Mouse (Mus musculus) embryonic facial prominence, embryonic 15.5 days (tissue): ENCODE measurements around the gene Nanos2. TPM values are rescaled to one million over a fixed set of nuclear protein-coding genes. Genes with fewer than 3 reads are reported as not detected.
A peak's percentile ranks its signal among the peaks of the same experiment; 100 is the strongest.

ENCODE experiments used
- ATAC-seq: fragments of 200-750 bp; cut with Nextera tagmentation; 2 replicates; pipeline ENCODE4 v1.8.0; 2017; ENCODE audit warnings: low read depth, moderate TSS enrichment; ENCODE audit not compliant: insufficient number of reproducible peaks, low FRiP score, low TSS enrichment
- H3K27ac ChIP-seq: fragments of 300-500 bp; sonication (generic); replicated peaks from 2 replicates; pipeline ENCODE4 v1.5.1; 2015; ENCODE audit warnings: mild to moderate bottlenecking, inconsistent platforms
- H3K27me3 ChIP-seq: fragments of 300-500 bp; sonication (generic); 2 replicates; pipeline ENCODE4 v1.6.1; 2015; ENCODE audit warnings: inconsistent platforms
- H3K36me3 ChIP-seq: fragments of 300-500 bp; sonication (generic); 2 replicates; pipeline ENCODE4 v1.6.1; 2015; ENCODE audit warnings: mild to moderate bottlenecking, inconsistent platforms
- H3K4me1 ChIP-seq: fragments of 300-500 bp; sonication (generic); 2 replicates; pipeline ENCODE4 v1.6.1; 2015; ENCODE audit warnings: inconsistent platforms
- H3K4me2 ChIP-seq: fragments of 300-500 bp; sonication (generic); replicated peaks from 2 replicates; pipeline ENCODE4 v1.6.1; 2015; ENCODE audit warnings: mild to moderate bottlenecking, inconsistent platforms
- H3K4me3 ChIP-seq: fragments of 300-500 bp; sonication (generic); replicated peaks from 2 replicates; pipeline ENCODE4 v1.5.1; 2015; ENCODE audit warnings: mild to moderate bottlenecking, inconsistent platforms
- H3K9ac ChIP-seq: fragments of 300-500 bp; sonication (generic); 2 replicates; pipeline ENCODE4 v1.6.1; 2015; ENCODE audit warnings: inconsistent platforms
- H3K9me3 ChIP-seq: fragments of 300-500 bp; sonication (generic); replicated peaks from 2 replicates; pipeline ENCODE4 v1.6.1; 2016; ENCODE audit warnings: inconsistent platforms
- WGBS: fragments of 180-500 bp; shearing (Covaris S2); methylation state at CpG from one replicate; pipeline ENCODE4 v1.1.7; 2015; 5-methylcytosine and 5-hydroxymethylcytosine counted together
- polyA plus RNA-seq: library from polyadenylated mRNA; unstranded; fragments of >200 nt; fragmentation: Nextera tagmentation; extraction: Ambion mirVana; gene quantifications from 2 replicates; pipeline ENCODE4 v1.2.1, GENCODE M21; 2015

Nanos2 gene
- polyA plus RNA-seq, 1 experiment from 2014 or later, result not detected

DNA sequence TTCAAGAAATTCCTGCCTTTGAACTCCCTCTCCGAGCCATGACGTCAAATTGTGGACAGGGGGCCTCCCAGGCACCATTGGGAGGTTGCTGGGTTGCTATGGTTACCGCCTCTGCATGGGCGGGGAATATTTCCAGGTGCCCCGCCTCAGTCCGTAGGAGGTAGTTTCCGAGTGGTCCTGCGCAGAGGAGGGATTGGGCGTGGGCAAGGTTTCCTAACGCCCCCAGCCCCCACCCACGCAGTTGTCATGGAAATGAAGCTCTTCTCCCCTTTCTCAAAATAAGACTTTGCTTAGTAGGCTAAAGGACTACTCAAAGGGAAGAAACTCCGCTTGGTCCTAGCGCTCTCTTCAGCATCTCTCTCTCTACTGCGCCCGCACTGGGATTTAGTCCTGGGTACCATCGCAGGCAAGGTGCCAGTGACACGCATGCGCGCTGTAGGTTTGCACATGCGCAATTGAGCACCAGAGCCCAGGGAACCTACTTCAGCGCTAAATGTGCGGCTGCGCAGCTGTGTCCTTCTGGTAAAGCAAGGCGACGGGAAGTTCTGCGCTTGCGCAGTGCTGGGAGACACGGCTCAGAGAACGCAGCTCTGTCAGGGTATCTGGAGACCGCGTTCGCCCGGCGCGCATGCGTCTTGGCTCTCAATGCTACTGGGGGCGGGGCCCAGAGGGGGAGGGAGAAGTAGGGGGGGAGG is 3.5 kb downstream of the Nanos2 start, which contains the start of gene Mypop:
Gene Mypop (plus strand): TSS at position 645 of the 695 bp plus-strand sequence.
- Histone ChIP-seq H3K4me1 (peaks cover 39% of the 10 kb centered on the region), H3K27me3 (peaks cover 8% of the 10 kb centered on the region; the same call in 1 of the 2 replicates), H3K36me3 (no peaks in the 10 kb centered on the region), H3K27ac (peak within 1 kb of the TSS; percentile 93), H3K4me2 (peak within 1 kb of the TSS; percentile 89), H3K9me3 (no peaks in the 10 kb centered on the region), H3K4me3 (peak within 1 kb of the TSS; percentile 56), H3K9ac (peak within 1 kb of the TSS; percentile 53)
- ATAC-seq, result peak; percentile 95
- under 1% methylated on average over 36 of the region's 37 CpGs for WGBS

DNA sequence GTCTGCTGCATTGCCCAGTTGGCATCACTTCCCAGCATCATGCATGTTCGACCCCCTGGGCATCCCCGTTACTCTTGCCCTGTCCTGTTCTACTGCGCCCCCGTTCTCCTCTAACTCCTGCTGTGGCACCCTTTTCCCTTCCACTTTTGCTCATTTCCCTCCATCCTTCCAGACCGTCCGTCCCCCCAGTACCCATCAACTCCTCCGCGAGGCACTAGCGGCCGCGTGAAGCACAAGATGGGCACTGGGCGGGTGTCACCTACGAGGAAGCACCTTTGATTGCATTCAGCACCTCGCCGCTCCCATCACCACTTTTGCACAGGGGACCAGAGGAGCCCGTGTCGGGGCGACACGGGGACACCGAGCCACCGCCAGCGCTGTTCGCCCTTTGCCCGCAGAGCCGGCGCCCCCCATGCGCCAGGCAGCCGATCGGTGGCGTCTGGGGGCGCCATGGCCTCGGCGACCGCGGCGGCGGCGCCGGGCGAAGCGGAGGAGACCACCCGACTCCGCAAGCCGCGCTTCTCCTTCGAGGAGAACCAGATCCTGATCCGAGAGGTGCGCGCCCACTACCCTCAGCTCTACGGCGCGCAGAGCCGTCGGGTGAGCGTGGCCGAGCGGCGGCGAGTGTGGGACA is 4.6 kb downstream of the Nanos2 start:
- H3K4me2 ChIP-seq, result peak overlapping the region; percentile 89
- H3K27ac ChIP-seq, result no peak overlapping the region
- WGBS, result under 1% methylated on average over 59 of the region's 59 CpGs
- H3K4me3 ChIP-seq, result peak overlapping the region; percentile 56
- H3K9me3 ChIP-seq, result no peaks in the 10 kb centered on the region
- ATAC-seq, result no peak
- H3K27me3 ChIP-seq, result peaks cover 8% of the 10 kb centered on the region; the same call in 1 of the 2 replicates
- peaks cover 4% of the 10 kb centered on the region; the same call in 1 of the 2 replicates for H3K36me3 ChIP-seq
- H3K9ac ChIP-seq, result peak overlapping the region; percentile 53
- peaks cover 39% of the 10 kb centered on the region for H3K4me1 ChIP-seq

DNA sequence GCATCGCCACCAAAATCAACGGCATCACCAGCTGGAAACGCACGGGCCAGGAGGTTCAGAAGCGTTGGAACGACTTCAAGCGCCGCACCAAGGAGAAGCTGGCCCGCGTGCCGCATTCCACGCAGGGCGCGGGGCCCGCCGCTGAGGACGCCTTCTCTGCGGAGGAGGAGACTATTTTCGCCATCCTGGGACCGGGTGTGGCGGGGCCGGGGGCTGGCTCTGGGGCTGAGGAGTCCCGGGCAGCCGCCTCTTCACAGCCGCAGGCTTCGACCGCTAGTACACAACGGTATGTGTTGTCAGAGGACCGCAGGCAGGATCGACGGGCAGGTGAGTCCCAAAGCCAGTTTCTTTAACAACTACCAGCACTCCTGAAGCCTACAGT is 5.1 kb downstream of the Nanos2 start:
- H3K27ac ChIP-seq, result no peak overlapping the region
- ATAC-seq, result no peak
- H3K27me3 ChIP-seq, result peaks cover 8% of the 10 kb centered on the region; the same call in 1 of the 2 replicates
- H3K9ac ChIP-seq, result peak overlapping the region; percentile 53
- peak overlapping the region; percentile 56 for H3K4me3 ChIP-seq
- H3K4me1 ChIP-seq, result peaks cover 39% of the 10 kb centered on the region
- no peaks in the 10 kb centered on the region for H3K9me3 ChIP-seq
- peak overlapping the region; percentile 89 for H3K4me2 ChIP-seq
- H3K36me3 ChIP-seq, result peaks cover 6% of the 10 kb centered on the region
- 2% methylated on average over 31 of the region's 31 CpGs for WGBS

DNA sequence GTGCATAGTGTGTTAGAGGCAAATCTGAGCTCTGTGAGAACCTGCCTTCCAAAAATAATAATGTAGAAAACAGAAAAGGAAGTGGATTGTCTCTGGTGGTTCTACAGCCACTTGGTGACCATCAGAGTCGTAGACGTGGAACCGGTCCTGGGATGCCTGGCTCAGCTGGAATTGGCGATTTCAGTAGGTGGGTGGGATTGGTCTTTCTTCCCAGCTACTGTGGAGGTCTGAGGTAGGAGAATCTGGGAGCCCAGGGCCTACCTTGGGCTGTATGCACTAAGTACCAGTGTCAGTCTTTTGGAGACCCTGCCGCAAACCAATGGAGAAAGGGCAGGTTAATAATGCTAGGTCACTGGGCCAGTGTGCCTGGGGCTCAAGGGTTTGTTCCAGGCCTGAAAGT is 5.8 kb downstream of the Nanos2 start:
- peak overlapping the region; percentile 56 for H3K4me3 ChIP-seq
- no peak overlapping the region for H3K9ac ChIP-seq
- H3K9me3 ChIP-seq, result no peaks in the 10 kb centered on the region
- H3K36me3 ChIP-seq, result peaks cover 7% of the 10 kb centered on the region
- no peak overlapping the region for H3K27ac ChIP-seq
- peaks cover 8% of the 10 kb centered on the region; the same call in 1 of the 2 replicates for H3K27me3 ChIP-seq
- peaks cover 39% of the 10 kb centered on the region for H3K4me1 ChIP-seq
- WGBS, result 85% methylated on average over 5 of the region's 5 CpGs
- peak overlapping the region; percentile 89; the same call in 1 of the 2 replicates for H3K4me2 ChIP-seq
- no peak for ATAC-seq

DNA sequence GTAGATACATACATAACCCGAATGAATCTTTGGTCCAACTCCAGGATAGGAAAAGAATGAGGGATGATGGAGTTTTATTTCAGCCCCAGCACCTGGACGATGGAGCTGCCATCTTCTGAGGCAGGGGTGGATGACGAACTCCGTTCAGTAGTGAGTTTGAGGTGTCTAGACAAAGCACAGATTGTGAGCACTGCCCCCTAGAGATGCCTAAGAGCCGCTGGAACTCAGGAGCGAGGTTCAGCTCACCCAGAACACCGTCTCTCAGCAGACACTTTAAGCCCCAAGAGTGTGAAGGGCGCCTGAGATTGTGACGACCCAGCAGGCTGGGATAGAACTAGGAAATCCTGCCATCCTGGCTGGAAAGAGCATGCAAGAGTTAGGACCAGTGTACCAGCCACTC is 11.6 kb downstream of the Nanos2 start:
- H3K9me3 ChIP-seq, result no peaks in the 10 kb centered on the region
- H3K4me3 ChIP-seq, result no peak overlapping the region
- no peak for ATAC-seq
- H3K27ac ChIP-seq, result no peak overlapping the region
- WGBS, result 38% methylated on average over 9 of the region's 9 CpGs
- no peaks in the 10 kb centered on the region for H3K27me3 ChIP-seq
- peaks cover 7% of the 10 kb centered on the region for H3K36me3 ChIP-seq
- H3K4me1 ChIP-seq, result peaks cover 44% of the 10 kb centered on the region
- H3K4me2 ChIP-seq, result no peak overlapping the region
- H3K9ac ChIP-seq, result no peak overlapping the region

DNA sequence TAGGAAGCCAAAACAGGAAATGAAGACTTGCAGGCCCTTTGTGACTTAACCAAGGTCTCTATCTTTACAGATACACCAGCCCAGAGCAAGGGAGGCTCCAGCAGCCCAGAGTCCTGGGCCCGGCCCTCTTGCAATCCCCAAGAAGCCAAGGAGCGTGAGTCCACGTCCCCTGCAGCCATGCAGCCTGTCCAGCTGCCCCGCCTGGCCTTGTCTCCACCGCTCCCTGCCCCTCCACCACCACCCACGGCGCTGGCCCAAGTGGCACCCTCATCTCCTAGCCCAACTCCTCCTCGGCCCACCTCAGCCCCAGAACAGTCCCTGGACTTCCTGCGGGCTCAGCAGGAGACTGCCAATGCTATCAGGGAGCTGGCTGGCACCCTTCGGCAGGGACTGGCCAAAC is 13.2 kb downstream of the Nanos2 start:
- Histone ChIP-seq H3K27ac (peak overlapping the region; percentile 31; the same call in 1 of the 2 replicates), H3K27me3 (no peaks in the 10 kb centered on the region), H3K9ac (no peak overlapping the region), H3K4me3 (peak overlapping the region; percentile 38), H3K4me1 (peaks cover 49% of the 10 kb centered on the region), H3K36me3 (peaks cover 12% of the 10 kb centered on the region), H3K4me2 (peak overlapping the region; percentile 61), H3K9me3 (no peaks in the 10 kb centered on the region)
- 52% methylated on average over 10 of the region's 10 CpGs for WGBS
- no peak for ATAC-seq

DNA sequence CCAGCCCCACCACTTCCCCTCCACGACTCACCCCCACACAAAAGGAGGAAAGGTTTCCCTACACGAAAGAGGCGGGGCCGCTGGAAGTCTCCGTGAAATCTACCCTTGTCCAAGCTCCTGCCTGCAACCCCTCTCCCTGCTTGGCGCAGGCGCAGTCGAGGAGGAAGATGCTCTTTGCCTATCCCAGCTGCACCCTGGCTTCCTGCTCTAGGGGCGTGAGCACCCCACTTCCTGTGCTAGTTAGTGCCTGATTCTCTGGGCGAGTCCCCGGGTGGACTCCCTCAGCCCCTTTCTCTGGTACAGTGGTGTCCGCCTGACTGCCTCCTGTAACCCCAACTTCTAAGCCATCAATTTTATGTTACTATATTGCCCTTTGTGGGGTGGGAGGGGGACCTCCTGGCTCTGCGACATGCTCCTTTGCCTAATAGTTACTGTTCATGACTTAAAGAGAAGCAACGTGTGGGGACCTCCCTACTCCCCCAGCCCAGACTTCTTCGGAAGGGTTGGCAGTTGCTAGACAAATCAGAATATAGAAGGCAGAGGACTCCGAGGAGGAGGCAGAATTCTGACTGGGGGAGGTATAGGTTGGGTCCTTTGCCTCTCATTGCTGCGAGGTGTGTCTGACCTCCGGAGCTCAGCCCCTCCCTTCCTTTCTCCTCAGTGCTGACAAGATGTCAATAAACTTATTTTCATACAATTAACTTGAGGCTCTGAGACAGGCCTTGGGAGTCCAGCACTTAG is 14.0 kb downstream of the Nanos2 start:
- Histone ChIP-seq H3K27me3 (no peaks in the 10 kb centered on the region), H3K36me3 (peaks cover 17% of the 10 kb centered on the region), H3K27ac (peak overlapping the region; percentile 78), H3K9me3 (no peaks in the 10 kb centered on the region), H3K4me1 (peaks cover 54% of the 10 kb centered on the region), H3K4me2 (peak overlapping the region; percentile 61), H3K4me3 (peak overlapping the region; percentile 38), H3K9ac (0 out of 2 replicates have a peak overlapping the region, but pooled peaks have one; percentile 22)
- no peak for ATAC-seq
- WGBS, result 36% methylated on average over 18 of the region's 18 CpGs

DNA sequence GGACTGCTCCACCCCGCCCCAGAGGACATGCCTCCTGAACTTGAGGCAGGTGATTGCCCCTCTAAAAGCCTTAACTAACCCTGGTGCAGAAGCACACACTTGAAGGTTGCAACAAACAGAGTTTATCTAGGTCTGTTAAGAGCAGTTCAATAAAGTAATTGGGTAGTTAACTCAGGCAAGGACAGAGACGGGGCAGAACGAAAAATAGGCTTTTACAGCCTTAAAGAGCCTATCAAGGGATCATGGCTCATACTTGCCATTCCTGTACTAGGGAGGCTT is 14.5 kb downstream of the Nanos2 start:
- H3K9ac ChIP-seq, result no peak overlapping the region
- no peaks in the 10 kb centered on the region for H3K27me3 ChIP-seq
- H3K4me2 ChIP-seq, result 0 out of 2 replicates have a peak overlapping the region, but pooled peaks have one; percentile 61
- H3K27ac ChIP-seq, result peak overlapping the region; percentile 78
- H3K4me1 ChIP-seq, result peaks cover 58% of the 10 kb centered on the region
- no peaks in the 10 kb centered on the region for H3K9me3 ChIP-seq
- H3K4me3 ChIP-seq, result no peak overlapping the region
- no peak for ATAC-seq
- WGBS, result 82% methylated on average over 3 of the region's 3 CpGs
- H3K36me3 ChIP-seq, result peaks cover 18% of the 10 kb centered on the region

DNA sequence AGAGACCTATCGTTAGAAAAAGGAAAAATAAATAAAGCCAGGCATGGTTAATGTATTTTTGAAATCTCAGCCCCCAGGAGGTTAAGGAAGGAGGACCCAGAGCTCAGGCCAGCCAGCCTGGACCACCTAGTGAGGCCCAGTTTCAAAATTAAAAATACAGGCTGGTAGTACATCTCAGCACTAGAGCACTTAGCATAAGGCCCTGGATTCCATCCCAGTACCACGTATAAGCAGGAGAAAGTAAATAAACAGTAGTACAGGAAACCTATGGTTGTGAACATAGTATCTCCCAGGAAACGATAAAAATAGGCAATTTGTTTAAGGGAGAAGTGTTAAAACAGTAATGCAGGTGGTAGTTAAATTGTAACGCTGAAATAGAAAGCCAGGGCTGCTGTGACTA is 14.9 kb downstream of the Nanos2 start:
- no peak for ATAC-seq

DNA sequence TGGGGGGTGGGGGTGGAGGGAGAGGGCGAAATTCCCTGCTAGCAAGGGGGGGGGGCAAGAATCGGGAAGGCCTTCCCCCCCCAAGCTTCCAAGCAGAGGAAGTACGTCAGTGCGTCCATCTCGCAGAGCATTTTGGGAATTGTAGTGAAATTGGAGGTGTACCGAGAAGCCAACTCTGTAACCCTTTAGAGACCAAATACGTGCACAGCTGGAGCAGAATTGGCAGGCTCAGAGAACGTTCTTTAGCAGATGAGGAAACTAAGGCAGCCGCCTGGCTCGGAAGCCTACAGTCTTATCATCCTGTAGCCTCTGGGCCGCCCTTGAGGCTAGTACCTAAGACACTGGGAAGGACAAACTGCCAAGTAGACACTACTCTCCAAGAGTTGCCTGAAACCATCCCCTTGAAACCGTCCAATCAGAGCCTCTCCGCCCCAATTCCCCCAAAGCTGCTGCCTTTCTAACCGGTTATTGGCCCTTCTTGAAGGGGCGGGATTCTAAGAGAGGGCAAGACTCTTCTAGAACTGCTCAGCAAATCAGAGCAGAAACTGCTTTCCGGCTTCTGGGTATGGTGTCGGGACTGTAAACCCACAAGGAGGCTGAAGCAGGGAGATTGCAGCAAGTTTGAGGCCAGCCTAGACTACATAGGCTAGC is 15.8 kb downstream of the Nanos2 start:
- Histone ChIP-seq H3K27ac (peak overlapping the region; percentile 78), H3K4me2 (peak overlapping the region; percentile 61), H3K27me3 (no peaks in the 10 kb centered on the region), H3K9me3 (no peaks in the 10 kb centered on the region), H3K36me3 (peaks cover 22% of the 10 kb centered on the region), H3K9ac (peak overlapping the region; percentile 48), H3K4me1 (peaks cover 67% of the 10 kb centered on the region), H3K4me3 (peak overlapping the region; percentile 44)
- peak; percentile 56 for ATAC-seq
- WGBS, result 2% methylated on average over 17 of the region's 17 CpGs

More for the DNA sequence above, 14.9 kb downstream of the Nanos2 start:
- Histone ChIP-seq H3K4me2 (peak overlapping the region; percentile 61), H3K4me1 (peaks cover 62% of the 10 kb centered on the region), H3K36me3 (peaks cover 22% of the 10 kb centered on the region), H3K4me3 (peak overlapping the region; percentile 44), H3K27ac (peak overlapping the region; percentile 78), H3K9me3 (no peaks in the 10 kb centered on the region), H3K27me3 (no peaks in the 10 kb centered on the region), H3K9ac (no peak overlapping the region; the same call in 1 of the 2 replicates)
- 23% methylated on average over 4 of the region's 4 CpGs for WGBS
